Mouse (Mus musculus): ENCODE measurements around the gene Fxr2. TPM values are rescaled to one million over a fixed set of nuclear protein-coding genes. Genes with fewer than 3 reads are reported as not detected.

The Fxr2 gene
- polyA plus RNA-seq, 1 experiment from 2014 or later, result 35.0 TPM

- Histone ChIP-seq H3K4me1 (ENCODE audit: control insufficient read depth, insufficient read depth, low read length) (peaks cover 25% of the 10 kb centered on the region), H3K36me3 (ENCODE audit: control insufficient read depth, insufficient read depth, low read length) (peaks cover 20% of the 10 kb centered on the region), H3K9ac (ENCODE audit: low read length) (peak overlapping the region; percentile 57), H3K4me3 (ENCODE audit: low read depth, low read length) (no peak overlapping the region), H3K9me3 (replicated peaks; ENCODE audit: control insufficient read depth, low read length) (no peaks in the 10 kb centered on the region), H3K27ac (ENCODE audit: low read depth, low read length) (peak overlapping the region; percentile 93), H3K4me2 (ENCODE audit: low read length) (peak overlapping the region; percentile 97), H3K27me3 (replicated peaks; ENCODE audit: control insufficient read depth, insufficient read depth, low read length) (no peaks in the 10 kb centered on the region)
- ATAC-seq (peak; percentile 46), DNase-seq (ENCODE audit: low spot score) (peak; percentile 96)
- WGBS, result 22% methylated on average over 12 of the region's 12 CpGs
These were observed 50.2 kb downstream of the Fxr2 start for GRCm38 (mm10) chr11:69682840-69683533.

- no peak for ATAC-seq
- H3K9ac ChIP-seq (ENCODE audit: low read length), result no peak overlapping the region
- DNase-seq (ENCODE audit: low spot score), result no peak
- H3K9me3 ChIP-seq (replicated peaks; ENCODE audit: control insufficient read depth, low read length), result no peaks in the 10 kb centered on the region
- peak overlapping the region; percentile 97; the same call in 1 of the 2 replicates for H3K4me2 ChIP-seq (ENCODE audit: low read length)
- WGBS, result 84% methylated on average over 7 of the region's 7 CpGs
- peaks cover 25% of the 10 kb centered on the region for H3K4me1 ChIP-seq (ENCODE audit: control insufficient read depth, insufficient read depth, low read length)
- peak overlapping the region; percentile 93; the same call in 1 of the 2 replicates for H3K27ac ChIP-seq (ENCODE audit: low read depth, low read length)
- H3K27me3 ChIP-seq (replicated peaks; ENCODE audit: control insufficient read depth, insufficient read depth, low read length), result no peaks in the 10 kb centered on the region
- H3K4me3 ChIP-seq (ENCODE audit: low read depth, low read length), result no peak overlapping the region
- H3K36me3 ChIP-seq (ENCODE audit: control insufficient read depth, insufficient read depth, low read length), result peaks cover 14% of the 10 kb centered on the region
These were observed 50.8 kb downstream of the Fxr2 start for GRCm38 (mm10) chr11:69683576-69683975.

GRCm38 (mm10) chr11:69684128-69684745, 51.4 kb downstream of the Fxr2 start:
- ATAC-seq (no peak), DNase-seq (ENCODE audit: low spot score) (no peak)
- Histone ChIP-seq H3K36me3 (ENCODE audit: control insufficient read depth, insufficient read depth, low read length) (peaks cover 10% of the 10 kb centered on the region), H3K4me3 (ENCODE audit: low read depth, low read length) (no peak overlapping the region), H3K4me2 (ENCODE audit: low read length) (no peak overlapping the region), H3K27ac (ENCODE audit: low read depth, low read length) (no peak overlapping the region), H3K4me1 (ENCODE audit: control insufficient read depth, insufficient read depth, low read length) (peaks cover 25% of the 10 kb centered on the region), H3K9ac (ENCODE audit: low read length) (no peak overlapping the region), H3K27me3 (replicated peaks; ENCODE audit: control insufficient read depth, insufficient read depth, low read length) (no peaks in the 10 kb centered on the region), H3K9me3 (replicated peaks; ENCODE audit: control insufficient read depth, low read length) (no peaks in the 10 kb centered on the region)
- 80% methylated on average over 12 of the region's 12 CpGs for WGBS

DNA sequence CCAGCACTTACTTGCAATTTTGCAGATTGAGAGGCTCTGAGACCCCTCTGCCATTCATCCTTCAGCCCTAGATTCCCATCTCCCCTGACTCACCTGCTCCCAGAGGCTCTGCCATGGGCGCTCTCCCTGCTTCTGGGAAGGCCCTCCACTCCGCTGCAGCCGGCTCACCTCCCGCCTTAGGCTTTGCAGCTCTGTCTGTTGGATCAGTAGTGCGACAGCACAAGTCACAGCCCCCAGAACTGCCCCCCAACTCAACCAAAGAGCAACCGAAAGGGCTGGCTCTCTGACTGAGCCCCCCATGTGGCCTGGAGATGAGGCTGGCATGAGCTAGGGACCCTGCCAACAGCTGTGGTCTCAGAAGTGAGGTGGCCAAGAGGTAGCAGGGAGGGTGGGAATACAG, 52.1 kb downstream of the Fxr2 start:
- H3K9ac ChIP-seq (ENCODE audit: low read length), result no peak overlapping the region
- no peak for ATAC-seq
- H3K27me3 ChIP-seq (replicated peaks; ENCODE audit: control insufficient read depth, insufficient read depth, low read length), result no peaks in the 10 kb centered on the region
- no peak overlapping the region for H3K4me2 ChIP-seq (ENCODE audit: low read length)
- WGBS, result 79% methylated on average over 6 of the region's 6 CpGs
- DNase-seq (ENCODE audit: low spot score), result no peak
- no peaks in the 10 kb centered on the region for H3K9me3 ChIP-seq (replicated peaks; ENCODE audit: control insufficient read depth, low read length)
- H3K4me1 ChIP-seq (ENCODE audit: control insufficient read depth, insufficient read depth, low read length), result peaks cover 23% of the 10 kb centered on the region
- H3K4me3 ChIP-seq (ENCODE audit: low read depth, low read length), result no peak overlapping the region
- no peak overlapping the region for H3K27ac ChIP-seq (ENCODE audit: low read depth, low read length)
- H3K36me3 ChIP-seq (ENCODE audit: control insufficient read depth, insufficient read depth, low read length), result peaks cover 3% of the 10 kb centered on the region

DNA sequence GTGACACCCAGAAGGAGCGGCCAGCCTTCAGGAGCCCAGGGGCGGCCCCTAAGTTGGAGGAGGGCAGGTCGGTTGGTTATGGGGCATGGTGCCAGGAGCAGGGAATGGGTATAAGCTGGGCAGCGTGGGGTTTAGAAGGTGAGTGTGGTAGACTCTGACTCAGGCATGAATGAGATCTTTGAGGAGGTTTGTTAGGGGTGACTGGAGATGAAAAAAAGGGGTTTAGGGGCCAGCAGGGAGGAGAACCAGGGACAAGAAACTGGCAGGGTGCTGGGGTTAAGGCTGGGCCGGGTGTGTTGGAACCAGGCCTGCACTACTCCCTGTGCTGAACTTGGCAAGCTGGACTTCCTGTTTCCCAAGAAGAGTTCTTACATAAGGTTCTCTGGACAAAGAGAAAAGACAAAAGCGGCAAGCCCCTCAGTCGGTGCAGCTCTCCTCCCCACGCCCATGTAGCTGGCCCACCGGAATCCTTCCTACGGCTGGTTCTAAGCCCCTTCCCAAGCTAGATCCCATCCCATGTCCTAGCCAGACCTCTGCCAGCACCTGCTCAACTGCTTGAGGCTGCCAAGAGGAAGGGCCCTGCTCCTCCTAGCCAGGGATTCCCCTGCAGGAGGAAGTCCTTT, 52.8 kb downstream of the Fxr2 start, which contains the start of gene Tnfsf13:
Tnfsf13 (minus strand) TSS at position 259 of the 623 bp plus-strand sequence.
- DNase-seq (ENCODE audit: low spot score) (peak; percentile 45), ATAC-seq (no peak)
- Histone ChIP-seq H3K4me1 (ENCODE audit: control insufficient read depth, insufficient read depth, low read length) (peaks cover 19% of the 10 kb centered on the region), H3K27ac (ENCODE audit: low read depth, low read length) (peak within 1 kb of the TSS; percentile 52), H3K9me3 (replicated peaks; ENCODE audit: control insufficient read depth, low read length) (no peaks in the 10 kb centered on the region), H3K27me3 (replicated peaks; ENCODE audit: control insufficient read depth, insufficient read depth, low read length) (no peaks in the 10 kb centered on the region), H3K9ac (ENCODE audit: low read length) (peak within 1 kb of the TSS; percentile 29; the same call in 1 of the 2 replicates), H3K4me2 (ENCODE audit: low read length) (no peak within 1 kb of the TSS), H3K36me3 (ENCODE audit: control insufficient read depth, insufficient read depth, low read length) (no peaks in the 10 kb centered on the region), H3K4me3 (ENCODE audit: low read depth, low read length) (no peak within 1 kb of the TSS)
- 51% methylated on average over 10 of the region's 10 CpGs for WGBS

- Histone ChIP-seq H3K27me3 (replicated peaks; ENCODE audit: control insufficient read depth, insufficient read depth, low read length) (no peaks in the 10 kb centered on the region), H3K4me1 (ENCODE audit: control insufficient read depth, insufficient read depth, low read length) (peaks cover 14% of the 10 kb centered on the region; the same call in 1 of the 2 replicates), H3K36me3 (ENCODE audit: control insufficient read depth, insufficient read depth, low read length) (no peaks in the 10 kb centered on the region), H3K27ac (ENCODE audit: low read depth, low read length) (no peak overlapping the region), H3K4me3 (ENCODE audit: low read depth, low read length) (no peak overlapping the region), H3K4me2 (ENCODE audit: low read length) (no peak overlapping the region), H3K9ac (ENCODE audit: low read length) (no peak overlapping the region), H3K9me3 (replicated peaks; ENCODE audit: control insufficient read depth, low read length) (no peaks in the 10 kb centered on the region)
- ATAC-seq (no peak), DNase-seq (ENCODE audit: low spot score) (no peak)
- 16% methylated on average over 4 of the region's 4 CpGs for WGBS
These were observed 53.6 kb downstream of the Fxr2 start for GRCm38 (mm10) chr11:69686377-69686776.

- DNase-seq (ENCODE audit: low spot score), result no peak
These were observed 54.3 kb downstream of the Fxr2 start for GRCm38 (mm10) chr11:69687061-69687460.

GRCm38 (mm10) chr11:69689891-69690290, 57.1 kb downstream of the Fxr2 start:
- no peak overlapping the region for H3K9ac ChIP-seq (ENCODE audit: low read length)
- H3K27me3 ChIP-seq (replicated peaks; ENCODE audit: control insufficient read depth, insufficient read depth, low read length), result no peaks in the 10 kb centered on the region
- no peak for DNase-seq (ENCODE audit: low spot score)
- H3K36me3 ChIP-seq (ENCODE audit: control insufficient read depth, insufficient read depth, low read length), result no peaks in the 10 kb centered on the region
- WGBS, result 95% methylated on average over 1 of the region's 1 CpGs
- no peak overlapping the region for H3K4me2 ChIP-seq (ENCODE audit: low read length)
- no peaks in the 10 kb centered on the region for H3K9me3 ChIP-seq (replicated peaks; ENCODE audit: control insufficient read depth, low read length)
- no peak overlapping the region for H3K27ac ChIP-seq (ENCODE audit: low read depth, low read length)
- no peak overlapping the region for H3K4me3 ChIP-seq (ENCODE audit: low read depth, low read length)
- ATAC-seq, result no peak
- H3K4me1 ChIP-seq (ENCODE audit: control insufficient read depth, insufficient read depth, low read length), result peaks cover 10% of the 10 kb centered on the region; the same call in 1 of the 2 replicates

More at GRCm38 (mm10) chr11:69687061-69687460, 54.3 kb downstream of the Fxr2 start:
- Histone ChIP-seq H3K27me3 (replicated peaks; ENCODE audit: control insufficient read depth, insufficient read depth, low read length) (no peaks in the 10 kb centered on the region), H3K9ac (ENCODE audit: low read length) (no peak overlapping the region; the same call in 1 of the 2 replicates), H3K4me2 (ENCODE audit: low read length) (no peak overlapping the region), H3K36me3 (ENCODE audit: control insufficient read depth, insufficient read depth, low read length) (no peaks in the 10 kb centered on the region), H3K27ac (ENCODE audit: low read depth, low read length) (no peak overlapping the region), H3K9me3 (replicated peaks; ENCODE audit: control insufficient read depth, low read length) (no peaks in the 10 kb centered on the region), H3K4me1 (ENCODE audit: control insufficient read depth, insufficient read depth, low read length) (peaks cover 14% of the 10 kb centered on the region; the same call in 1 of the 2 replicates), H3K4me3 (ENCODE audit: low read depth, low read length) (no peak overlapping the region)
- no peak for ATAC-seq
- WGBS, result 64% methylated on average over 5 of the region's 5 CpGs

Measured in forebrain, embryonic 14.5 days (tissue).